Mouse (Mus musculus) heart, adult 2 months (tissue): ENCODE measurements around the gene C1qtnf5.

Experiments used
- CTCF ChIP-seq: fragments of 200-600 bp; IDR thresholded peaks from 2 replicates; pipeline ENCODE4 v1.8.1; 2022; ENCODE audit warnings: antibody characterized with exemption, mild to moderate bottlenecking, moderate library complexity
- EP300 ChIP-seq: fragments of 200-500 bp; IDR thresholded peaks from 2 replicates; pipeline ENCODE4 v1.6.1; 2011; ENCODE audit warnings: low read depth, low read length, control low read depth; ENCODE audit not compliant: insufficient read depth
- POLR2A ChIP-seq: fragments of 200-500 bp; IDR thresholded peaks from 2 replicates; pipeline ENCODE4 v1.6.1; 2011; ENCODE audit warnings: mild to moderate bottlenecking, low read depth, low read length, control low read depth; ENCODE audit not compliant: insufficient read depth

- TF ChIP-seq CTCF (no peak), POLR2A (no peak), EP300 (no peak)
Measured at GRCm38 (mm10) chr9:44129633-44130032, 22.6 kb downstream of the C1qtnf5 start.
